Mouse (Mus musculus): ENCODE results near the gene Btbd3. TPM values are rescaled to one million over a fixed set of nuclear protein-coding genes. Genes with fewer than 3 reads are reported as not detected.
"Not testable (repeated sequence)": the region's sequence is repeated elsewhere in the genome, so short reads cannot be mapped to it uniquely, and the experiment has no call there.

Gene Btbd3
- total RNA-seq, 2 experiments from 2014 or later, result 198 to 207 TPM

GRCm38 (mm10) chr2:138279641-138280040 lies 23.3 kb downstream of the Btbd3 start:
- DNase-seq, result no peak

GRCm38 (mm10) chr2:138280225-138280711 lies 23.9 kb downstream of the Btbd3 start:
- peak; percentile 28 to 42 for DNase-seq

GRCm38 (mm10) chr2:138281550-138282201 lies 25.3 kb downstream of the Btbd3 start:
- peak; percentile 30 to 39 for DNase-seq

DNA sequence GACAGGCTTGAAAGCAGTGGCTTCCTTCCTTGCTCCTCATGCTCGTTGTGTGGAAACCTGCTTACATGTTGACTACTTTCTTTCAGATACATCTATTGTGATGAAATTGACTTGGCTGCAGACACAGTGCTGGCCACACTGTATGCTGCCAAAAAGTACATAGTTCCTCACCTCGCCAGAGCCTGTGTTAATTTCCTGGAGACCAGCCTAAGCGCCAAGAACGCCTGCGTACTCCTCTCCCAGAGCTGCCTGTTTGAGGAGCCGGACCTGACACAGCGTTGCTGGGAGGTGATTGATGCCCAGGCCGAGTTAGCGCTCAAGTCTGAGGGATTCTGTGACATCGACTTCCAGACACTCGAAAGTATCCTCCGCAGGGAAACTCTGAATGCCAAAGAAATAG lies 27.0 kb downstream of the Btbd3 start:
- DNase-seq, result no peak

GRCm38 (mm10) chr2:138283856-138284255 lies 27.5 kb downstream of the Btbd3 start:
- DNase-seq, result no peak

DNA sequence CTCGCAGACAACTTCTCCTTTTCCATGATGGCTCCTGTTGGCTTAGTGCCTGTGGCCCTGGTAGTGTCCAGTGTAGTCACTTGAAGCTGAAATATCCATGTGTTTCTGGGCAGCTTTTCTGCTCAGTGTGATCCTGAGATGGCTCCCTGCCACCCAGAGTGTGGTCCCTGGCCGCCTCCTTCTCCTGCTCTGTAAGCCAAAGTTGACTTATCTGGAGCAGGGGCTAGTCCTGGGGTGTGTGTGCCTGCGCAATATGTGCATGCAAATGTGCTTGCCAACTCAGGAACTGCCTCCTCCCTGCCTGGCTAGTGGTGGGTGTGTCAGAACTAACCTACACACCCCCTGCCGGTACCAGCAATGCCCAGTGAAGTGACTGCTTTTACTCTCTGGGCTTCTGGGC lies 29.4 kb downstream of the Btbd3 start:
- DNase-seq, result no peak

DNA sequence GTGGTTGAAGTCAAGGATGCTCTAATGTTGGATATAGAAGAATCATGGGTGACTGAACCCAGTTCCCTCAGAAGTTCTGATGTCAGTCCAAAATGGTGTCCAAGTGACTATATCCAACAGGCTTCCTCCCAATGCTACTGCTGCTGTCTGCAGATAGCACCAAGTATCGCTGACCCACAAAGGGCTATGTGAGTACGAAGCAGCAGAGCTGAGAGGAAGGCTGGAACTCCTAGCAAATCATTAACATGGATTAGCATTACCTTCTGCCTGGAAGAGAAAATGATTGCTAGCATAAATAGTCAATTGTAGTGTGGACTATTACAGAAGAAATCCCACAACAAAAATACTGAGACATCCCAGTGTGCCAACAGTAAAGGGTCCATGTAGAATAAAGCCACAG lies 33.8 kb downstream of the Btbd3 start:
- DNase-seq, result no peak

GRCm38 (mm10) chr2:138294286-138294685 lies 37.9 kb downstream of the Btbd3 start:
- no peak for DNase-seq

DNA sequence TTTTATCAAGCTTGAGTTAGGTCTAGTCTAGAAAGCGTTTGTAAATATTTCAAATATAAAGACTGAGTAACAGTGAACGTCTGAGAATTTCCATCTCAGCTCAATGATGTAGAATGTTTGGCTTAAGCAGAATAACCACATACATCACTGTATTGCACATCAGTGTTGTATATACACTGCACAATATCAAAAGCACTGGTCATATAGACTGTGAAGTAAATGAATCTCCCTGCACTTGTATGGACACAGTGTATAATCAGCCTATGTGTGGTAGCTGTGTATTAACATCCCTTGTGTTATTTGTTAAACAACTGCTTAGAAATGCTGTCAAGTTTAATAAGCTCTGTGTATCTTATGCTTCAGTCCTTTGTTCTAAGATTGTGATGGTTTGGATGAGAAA lies 49.9 kb downstream of the Btbd3 start:
- no peak for DNase-seq

GRCm38 (mm10) chr2:138315644-138316043 lies 59.3 kb downstream of the Btbd3 start:
- DNase-seq, result no peak

DNA sequence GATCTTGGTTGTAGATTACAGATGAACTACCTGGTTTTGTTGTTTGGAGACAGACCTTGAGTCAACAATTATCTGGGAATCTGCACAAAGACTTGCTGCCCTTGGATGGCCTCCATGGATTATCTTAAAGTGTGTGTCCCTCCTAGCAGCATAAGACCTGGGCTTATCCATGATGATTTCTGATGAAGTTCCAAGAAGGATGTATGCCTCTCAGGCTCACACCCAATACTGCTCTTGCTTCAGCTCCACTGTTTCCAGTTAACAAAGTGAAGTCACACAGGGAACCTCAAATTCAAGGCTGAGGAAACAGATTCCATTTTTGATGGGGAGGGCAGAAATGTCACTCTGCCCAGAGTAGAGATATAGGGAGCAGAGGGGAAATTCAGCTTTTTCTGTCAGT lies 64.0 kb downstream of the Btbd3 start:
- no peak for DNase-seq

DNA sequence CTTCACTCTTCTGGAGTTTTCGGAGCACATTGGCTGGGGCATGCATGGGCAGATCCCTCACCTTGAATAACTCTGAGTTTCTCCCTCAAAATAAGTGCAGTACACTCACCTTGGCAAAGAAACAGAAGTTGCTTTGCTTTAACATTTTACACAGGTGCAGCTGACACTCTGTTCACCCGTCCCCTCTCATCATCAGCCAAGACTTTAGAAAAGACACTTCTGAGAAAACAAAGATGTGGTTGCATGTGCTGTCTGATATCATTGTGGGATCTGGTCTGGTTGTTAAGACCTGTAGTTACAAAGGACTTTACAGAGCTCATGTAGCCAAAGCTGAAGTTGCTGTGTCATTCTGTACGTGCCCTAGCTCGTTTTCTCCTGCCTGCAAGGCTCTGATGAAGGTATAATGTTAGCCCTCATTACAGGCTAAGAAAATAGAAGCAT lies 64.7 kb downstream of the Btbd3 start:
- no peak for DNase-seq

DNA sequence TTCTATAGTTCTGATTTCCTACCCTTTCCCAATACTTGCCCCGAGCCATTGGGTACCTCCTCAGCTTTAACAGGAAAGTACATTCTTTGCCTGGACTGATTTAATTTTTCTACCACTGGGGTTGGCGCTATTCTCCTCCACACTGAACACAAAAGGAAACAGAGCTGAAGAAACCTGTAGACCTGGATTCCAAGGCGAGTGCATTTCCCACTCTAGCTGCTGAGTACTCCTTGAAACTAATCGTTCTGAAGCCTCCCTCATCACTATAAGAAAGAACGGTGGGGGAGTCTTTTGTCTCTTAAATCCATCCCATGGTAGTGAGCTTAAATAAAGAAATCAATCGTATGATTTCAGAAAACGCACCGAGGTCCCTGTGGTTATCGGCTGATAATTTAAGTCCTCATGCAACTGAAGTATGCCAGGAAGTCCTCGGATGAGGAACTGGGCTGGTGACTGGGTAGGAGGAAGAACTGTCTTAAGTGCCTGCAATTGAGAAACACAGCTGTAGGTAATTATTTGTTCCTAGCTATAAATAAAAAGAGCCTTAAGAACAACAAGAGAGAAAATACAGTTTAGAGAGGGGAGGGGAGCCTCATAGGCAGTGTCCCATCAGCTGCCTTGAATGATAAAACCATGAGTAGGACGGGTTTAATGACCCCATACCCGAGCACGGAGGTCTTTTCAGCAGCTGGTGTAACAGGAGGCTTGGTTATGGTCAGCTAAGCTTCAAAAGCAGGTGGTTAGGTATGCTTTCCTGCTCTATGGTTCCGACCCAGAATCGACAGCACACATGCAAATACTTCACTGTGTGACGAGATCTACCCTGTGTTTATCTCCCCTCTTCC lies 66.1 kb downstream of the Btbd3 start:
- no peak for DNase-seq

- DNase-seq, result no peak
These were observed 70.0 kb downstream of the Btbd3 start for GRCm38 (mm10) chr2:138326367-138326766.

DNA sequence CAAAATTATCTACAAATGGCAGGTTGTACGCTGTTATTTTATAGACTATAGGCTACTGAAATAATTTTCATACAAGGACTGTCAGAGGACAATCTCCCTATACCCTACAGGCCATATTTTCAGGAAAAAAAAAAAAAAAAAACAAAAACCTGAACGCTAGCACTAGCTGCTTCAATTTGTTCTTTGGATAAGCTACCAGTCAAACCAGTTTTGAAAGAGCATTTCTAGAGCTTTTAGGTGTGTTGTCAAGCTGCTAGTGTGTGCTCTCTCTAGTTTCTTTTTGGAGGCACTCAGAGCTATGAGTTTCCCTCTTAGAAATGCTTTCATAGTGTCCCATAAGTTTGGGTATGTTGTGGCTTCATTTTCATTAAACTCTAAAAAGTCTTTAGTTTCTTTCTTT lies 77.8 kb downstream of the Btbd3 start:
- not testable (repeated sequence) for DNase-seq

DNA sequence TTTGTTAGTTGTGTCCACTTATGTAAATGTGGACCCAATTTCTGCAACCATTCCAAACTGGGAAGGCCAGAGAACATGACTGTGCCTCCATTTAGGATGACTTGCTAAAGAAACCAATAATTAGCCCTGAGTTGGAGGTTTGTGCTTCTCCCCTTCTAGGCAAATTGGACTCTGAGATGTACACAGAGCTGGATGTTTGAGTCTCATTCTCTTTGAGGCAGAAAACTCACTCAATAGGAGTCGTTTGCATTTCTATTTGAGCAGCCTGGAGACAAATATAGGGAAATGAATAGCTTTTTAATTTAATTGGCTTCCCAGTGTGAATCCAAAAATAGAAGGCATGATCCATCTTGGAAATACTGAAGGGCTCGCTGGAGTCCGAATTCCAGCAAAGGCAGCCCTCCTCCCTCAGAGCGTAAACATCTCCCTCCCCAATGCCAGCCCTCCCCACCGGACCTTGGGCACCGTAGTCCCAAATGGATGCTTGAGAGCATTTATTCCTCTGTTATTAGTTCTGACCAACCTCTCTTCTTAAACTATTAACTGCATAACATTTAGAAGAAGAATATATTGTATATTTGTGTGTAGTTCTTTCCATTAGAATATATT lies 81.6 kb downstream of the Btbd3 start:
- DNase-seq, result no peak

DNA sequence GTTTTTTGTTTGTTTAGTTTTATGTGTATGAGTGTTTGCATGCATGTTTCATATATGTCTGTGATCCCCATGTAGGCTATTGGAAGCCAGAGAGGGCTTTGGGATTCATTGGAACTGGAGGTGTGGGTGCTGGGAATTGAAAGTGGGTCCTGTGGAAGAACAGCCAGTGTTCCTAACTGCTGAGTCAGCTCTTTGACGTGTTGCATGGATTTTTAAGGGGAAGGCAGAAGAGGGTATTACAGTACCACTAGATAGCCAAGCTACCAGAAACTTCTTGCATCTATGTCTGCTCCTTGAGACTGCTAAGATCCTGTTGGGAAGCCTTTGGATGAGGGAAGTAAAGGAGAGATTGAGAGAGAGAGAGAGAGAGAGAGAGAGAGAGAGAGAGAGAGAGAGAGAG lies 82.2 kb downstream of the Btbd3 start:
- DNase-seq, result no peak

- no peak for DNase-seq
These were observed 99.0 kb downstream of the Btbd3 start for GRCm38 (mm10) chr2:138355366-138355765.

- no peak for DNase-seq
These were observed 106.1 kb downstream of the Btbd3 start for GRCm38 (mm10) chr2:138362474-138362873.

DNA sequence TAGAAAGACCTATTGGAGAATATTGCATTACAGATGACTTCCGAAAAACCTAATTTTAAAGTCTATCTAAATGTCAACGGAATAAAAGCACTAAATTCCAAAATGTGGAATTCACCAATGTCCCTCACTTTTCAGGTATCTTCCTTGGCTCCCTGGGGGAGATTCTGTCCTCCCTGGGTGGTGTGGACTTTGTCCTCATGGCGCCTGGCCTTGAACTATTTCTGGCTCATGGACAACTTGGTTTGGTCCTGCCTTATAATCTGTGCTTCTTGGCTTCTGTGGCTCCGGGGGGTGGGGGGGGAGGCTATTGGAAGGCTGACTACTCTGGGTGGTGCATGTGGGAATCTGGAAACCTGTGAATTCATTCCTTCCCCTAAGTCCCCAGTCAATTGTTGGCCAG lies 109.0 kb downstream of the Btbd3 start:
- no peak for DNase-seq

- no peak for DNase-seq
These were observed 118.2 kb downstream of the Btbd3 start for GRCm38 (mm10) chr2:138374556-138374955.

- DNase-seq, result no peak
These were observed 122.5 kb downstream of the Btbd3 start for GRCm38 (mm10) chr2:138378855-138379254.

DNA sequence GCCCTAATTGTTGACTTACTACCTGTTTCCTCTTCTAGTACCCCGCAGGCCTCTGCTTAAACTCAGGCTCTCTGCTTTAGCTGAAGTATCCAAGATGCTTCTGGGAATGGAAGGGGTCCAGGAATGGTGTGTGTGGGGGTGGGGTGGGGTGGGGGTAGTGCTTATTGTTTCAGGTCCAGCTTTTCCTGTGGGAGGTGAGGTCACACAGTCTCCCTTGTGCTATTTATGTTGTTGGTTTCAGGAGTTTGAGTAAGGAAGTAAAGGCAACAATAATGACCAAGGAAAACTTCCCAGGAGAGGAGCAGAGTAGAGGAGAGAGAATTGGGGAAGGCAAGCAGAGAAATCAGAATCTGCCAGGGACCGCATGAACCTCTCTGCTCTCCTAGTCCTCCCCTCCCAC lies 128.4 kb downstream of the Btbd3 start:
- no peak for DNase-seq

Measured in layer of hippocampus, postnatal 36 days (tissue).